Mouse (Mus musculus) C2C12 (cell line): Measurements from ENCODE around the gene Gm37240.

ENCODE experiments used
- CEBPB ChIP-seq: IDR thresholded peaks from one replicate; pipeline ENCODE4 v1.6.1; 2011; ENCODE audit warnings: low read depth, mild to moderate bottlenecking, control low read depth, moderate library complexity
- CTCF ChIP-seq: IDR thresholded peaks from one replicate; pipeline ENCODE4 v1.5.1; 2011; ENCODE audit not compliant: control insufficient read depth, insufficient read depth, insufficient read length
- MAX ChIP-seq: IDR thresholded peaks from one replicate; pipeline ENCODE4 v1.6.1; 2011; ENCODE audit warnings: mild to moderate bottlenecking, control low read depth
- MYOG ChIP-seq: IDR thresholded peaks from one replicate; pipeline ENCODE4 v1.6.1; 2011; ENCODE audit not compliant: control insufficient read depth, insufficient read length; ENCODE audit errors: extremely low read depth
- USF1 ChIP-seq: IDR thresholded peaks from one replicate; pipeline ENCODE4 v1.6.1; 2011; ENCODE audit warnings: low read depth, mild to moderate bottlenecking, control low read depth, moderate library complexity

- TF ChIP-seq CEBPB: no peak
- TF ChIP-seq CTCF: no peak
- TF ChIP-seq MAX: no peak
- TF ChIP-seq MYOG: no peak
- TF ChIP-seq USF1: no peak
Observed at GRCm38 (mm10) chr3:85184916-85185315, 702.4 kb downstream of the Gm37240 start.
